Mouse (Mus musculus) CH12.LX (cell line): ENCODE measurements around the gene Dolk. TPM values are rescaled to one million over a fixed set of nuclear protein-coding genes. Genes with fewer than 3 reads are reported as not detected.

Experiments
- DNase-seq: peaks from one replicate; pipeline ENCODE4 v3.0.0-alpha.2; 2013; ENCODE audit errors: extremely low read depth
- H3K27ac ChIP-seq: 2 replicates; pipeline ENCODE4 v1.5.1; 2012; ENCODE audit warnings: low read depth, mild to moderate bottlenecking, control low read depth, moderate library complexity; ENCODE audit not compliant: insufficient read depth
- H3K27me3 ChIP-seq: replicated peaks from 2 replicates; pipeline ENCODE3; 2012; ENCODE audit warnings: inconsistent platforms
- H3K36me3 ChIP-seq, 2 experiments: replicated peaks in 1 of 2; 2 replicates each; pipeline versions ENCODE3 to v1.6.1; 2012; ENCODE audit warnings: inconsistent platforms in 1 of 2, low read length in 1 of 2, mild to moderate bottlenecking in 1 of 2, mixed read lengths in 1 of 2, moderate library complexity in 1 of 2; ENCODE audit not compliant: control insufficient read depth in 1 of 2, insufficient read depth in 1 of 2
- H3K4me1 ChIP-seq, 2 experiments: 2 replicates each; pipeline ENCODE4 v1.6.1; 2012; ENCODE audit warnings: inconsistent platforms in 1 of 2, moderate library complexity in 1 of 2; ENCODE audit not compliant: insufficient read depth in 2 of 2, control insufficient read depth in 1 of 2
- H3K4me2 ChIP-seq: 2 replicates; pipeline ENCODE4 v1.6.1; 2012; ENCODE audit warnings: low read depth, mild to moderate bottlenecking, control low read depth; ENCODE audit not compliant: poor library complexity, insufficient read depth, severe bottlenecking
- H3K4me3 ChIP-seq, 3 experiments: fragments of 150-350 bp in 1 of 3; sonication (generic) in 1 of 3; replicated peaks in 1 of 3; 2 replicates each; pipeline versions ENCODE3 to v1.5.1; 2011 to 2012; ENCODE audit warnings: low read depth in 2 of 3, low read length in 2 of 3, mild to moderate bottlenecking in 2 of 3, moderate library complexity in 2 of 3, control low read depth in 1 of 3, improper control_type of control experiment in 1 of 3, inconsistent platforms in 1 of 3, mixed read lengths in 1 of 3; ENCODE audit not compliant: poor library complexity in 1 of 3
- H3K79me2 ChIP-seq: replicated peaks from 2 replicates; pipeline ENCODE4 v1.6.1; 2012; ENCODE audit warnings: mild to moderate bottlenecking, moderate library complexity; ENCODE audit not compliant: control insufficient read depth, poor library complexity, insufficient read depth, severe bottlenecking; ENCODE audit errors: extremely low read depth
- H3K9ac ChIP-seq: 2 replicates; pipeline ENCODE4 v1.6.1; 2012; ENCODE audit warnings: low read depth, mild to moderate bottlenecking, control low read depth, moderate library complexity; ENCODE audit not compliant: insufficient read depth
- H3K9me3 ChIP-seq: replicated peaks from 2 replicates; pipeline ENCODE3; 2012; ENCODE audit warnings: low read length, inconsistent platforms, mixed read lengths
- BHLHE40 ChIP-seq: IDR thresholded peaks from 2 replicates; pipeline ENCODE4 v1.6.1; 2011; ENCODE audit warnings: mild to moderate bottlenecking, low read depth, low read length, improper control_type of control experiment
- CHD1 ChIP-seq: IDR thresholded peaks from 2 replicates; pipeline ENCODE4 v1.6.1; 2012; ENCODE audit warnings: low read depth, low read length, improper control_type of control experiment, inconsistent platforms
- E2F4 ChIP-seq: IDR thresholded peaks from 2 replicates; pipeline ENCODE4 v1.6.1; 2011; ENCODE audit warnings: low read depth, low read length, improper control_type of control experiment; ENCODE audit not compliant: insufficient replicate concordance
- EP300 ChIP-seq: IDR thresholded peaks from 2 replicates; pipeline ENCODE4 v1.6.1; 2011; ENCODE audit warnings: low read length, improper control_type of control experiment
- HCFC1 ChIP-seq: IDR thresholded peaks from 2 replicates; pipeline ENCODE4 v1.6.1; 2012; ENCODE audit warnings: low read depth, mild to moderate bottlenecking, inconsistent platforms, low read length, improper control_type of control experiment
- JUN ChIP-seq: IDR thresholded peaks from 2 replicates; pipeline ENCODE4 v1.6.1; 2011; ENCODE audit warnings: low read depth, mild to moderate bottlenecking, low read length, improper control_type of control experiment, moderate library complexity; ENCODE audit not compliant: insufficient read depth
- KAT2A ChIP-seq: IDR thresholded peaks from 2 replicates; pipeline ENCODE4 v1.6.1; 2012; ENCODE audit warnings: low read length, improper control_type of control experiment, inconsistent platforms; ENCODE audit not compliant: insufficient replicate concordance
- MYC ChIP-seq: IDR thresholded peaks from 2 replicates; pipeline ENCODE4 v1.6.1; 2011; ENCODE audit warnings: low read depth, mild to moderate bottlenecking, improper control_type of control experiment, low read length
- POLR2A ChIP-seq: IDR thresholded peaks from 2 replicates; pipeline ENCODE4 v1.6.1; 2011; ENCODE audit warnings: low read depth, mild to moderate bottlenecking, improper control_type of control experiment, low read length
- RAD21 ChIP-seq: IDR thresholded peaks from 2 replicates; pipeline ENCODE4 v1.6.1; 2011; ENCODE audit warnings: low read depth, mild to moderate bottlenecking, low read length, improper control_type of control experiment, moderate library complexity
- UBTF ChIP-seq: IDR thresholded peaks from 2 replicates; pipeline ENCODE4 v1.6.1; 2012; ENCODE audit warnings: low read depth, mild to moderate bottlenecking, inconsistent platforms, low read length, improper control_type of control experiment, moderate library complexity
- USF2 ChIP-seq: conservative IDR thresholded peaks from 2 replicates; pipeline ENCODE4 v1.6.1; 2011; ENCODE audit warnings: low read depth, low read length, improper control_type of control experiment
- ZKSCAN1 ChIP-seq: IDR thresholded peaks from 2 replicates; pipeline ENCODE4 v1.6.1; 2012; ENCODE audit warnings: low read depth, inconsistent platforms, low read length, improper control_type of control experiment, borderline replicate concordance
- ZMIZ1 ChIP-seq: IDR thresholded peaks from 2 replicates; pipeline ENCODE4 v1.6.1; 2012; ENCODE audit warnings: low read depth, mild to moderate bottlenecking, inconsistent platforms, low read length, improper control_type of control experiment
- dilution Hi-C: fragments of 300-500 bp; cut with MboI; formaldehyde crosslinking; loops from 2 replicates; pipeline ENCODE4 v1.14.3; 2020; ENCODE audit warnings: low sequenced_read_pairs; ENCODE audit not compliant: extremely low pct_unique_long_range_greater_than_20kb, extremely low pct_ligation_motif_present
- in situ Hi-C: fragments of 300-500 bp; cut with MboI; formaldehyde crosslinking; loops from 3 replicates; pipeline ENCODE4 v1.14.3; 2019; ENCODE audit warnings: low sequenced_read_pairs, low pct_ligation_motif_present, low pct_unique_long_range_greater_than_20kb, mixed read lengths
- polyA plus RNA-seq: library from polyadenylated mRNA; unstranded; fragments of >175 nt; gene quantifications from 2 replicates; pipeline ENCODE4 v1.2.1, GENCODE M21; 2012; ENCODE audit warnings: low read depth; ENCODE audit not compliant: insufficient read length
- total RNA-seq, 2 experiments: library from RNA; depleted of rRNA; stranded (reverse); fragments of 300-350 nt in 1 of 2; fragments of >200 nt in 1 of 2; gene quantifications; 2 replicates each; pipeline ENCODE4 v1.2.3; 2012 to 2014

The Dolk gene
- total and polyA plus RNA-seq, 3 experiments: 11.6 to 17.4 (median 11.8) TPM

GRCm38 (mm10) chr2:30247681-30248080 is 38.5 kb downstream of the Dolk start:
- Histone ChIP-seq H3K9me3 (no peaks in the 10 kb centered on the region), H3K27ac (no peak overlapping the region), H3K36me3 (peaks cover 12 to 59% of the 10 kb centered on the region in 2 experiments), H3K4me2 (no peak overlapping the region), H3K4me1 (peaks cover 22 to 47% of the 10 kb centered on the region in 2 experiments)
- DNase-seq: no peak
- TF ChIP-seq HCFC1: no peak
- TF ChIP-seq ZMIZ1: no peak
- no peak for TF ChIP-seq E2F4
- TF ChIP-seq MYC: no peak
- no peak for TF ChIP-seq USF2
- no peak for TF ChIP-seq RAD21
- TF ChIP-seq BHLHE40: no peak
- TF ChIP-seq POLR2A: no peak
- TF ChIP-seq EP300: no peak
- no peak for TF ChIP-seq CHD1
- TF ChIP-seq JUN: no peak
- no peak for TF ChIP-seq KAT2A
- TF ChIP-seq, all 38 proteins: peak for 0
- Histone ChIP-seq H3K4me3 (no peak overlapping the region), H3K27me3 (no peaks in the 10 kb centered on the region), H3K79me2 (no peaks in the 10 kb centered on the region), H3K9ac (no peak overlapping the region)
- dilution Hi-C loops (no loop called here), in situ Hi-C loops (loop anchor here (10.0 kb wide), 1 partner anchor 63 kb away; no protein-coding TSS in a partner anchor)

DNA sequence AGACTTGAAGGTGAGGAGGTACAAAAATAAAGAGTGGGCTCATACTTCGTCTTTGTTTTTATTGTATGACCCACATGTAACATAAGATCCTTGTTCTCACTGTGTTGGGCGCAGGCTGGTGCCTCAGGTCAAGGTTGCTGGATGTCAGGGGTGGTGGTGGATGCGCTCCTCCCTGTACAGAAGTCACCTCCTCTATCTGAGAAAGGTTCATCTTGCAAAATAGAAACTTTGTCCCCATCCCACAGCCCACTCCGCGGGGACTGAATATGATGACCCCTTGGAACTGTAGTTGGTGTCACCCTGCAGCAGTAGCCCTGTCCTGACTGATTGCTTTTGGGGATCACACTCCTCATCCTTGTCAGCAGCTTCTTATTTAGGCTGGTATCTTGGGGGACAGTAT is 39.1 kb downstream of the Dolk start:
- Histone ChIP-seq H3K36me3 (peaks cover 12 to 64% of the 10 kb centered on the region in 2 experiments), H3K4me1 (peaks cover 19 to 44% of the 10 kb centered on the region in 2 experiments), H3K4me3 (no peak overlapping the region), H3K4me2 (no peak overlapping the region), H3K9me3 (no peaks in the 10 kb centered on the region), H3K27ac (no peak overlapping the region), H3K79me2 (no peaks in the 10 kb centered on the region), H3K27me3 (no peaks in the 10 kb centered on the region), H3K9ac (no peak overlapping the region)
- in situ Hi-C loops: loop anchor here (10.0 kb wide), 1 partner anchor 62 kb away; no protein-coding TSS in a partner anchor
- DNase-seq: no peak
- no peak for TF ChIP-seq ZKSCAN1
- no peak for TF ChIP-seq ZMIZ1
- no peak for TF ChIP-seq UBTF
- dilution Hi-C loops: no loop called here
